Mouse (Mus musculus) liver, embryonic 11.5 days (tissue): ENCODE data around the gene Ubl3. TPM values are rescaled to one million over a fixed set of nuclear protein-coding genes. Genes with fewer than 3 reads are reported as not detected.

Source experiments
- ATAC-seq: fragments of 200-750 bp; cut with Nextera tagmentation; replicated peaks from 2 replicates; pipeline ENCODE4 v1.8.0; 2017; ENCODE audit warnings: moderate number of reproducible peaks, mild to moderate bottlenecking, moderate TSS enrichment, moderate library complexity; ENCODE audit not compliant: low FRiP score
- DNase-seq: peaks from one replicate; pipeline ENCODE4 v3.0.0-alpha.2; 2017; ENCODE audit warnings: low spot score
- H3K27ac ChIP-seq: fragments of 300-500 bp; sonication (generic); 2 replicates; pipeline ENCODE4 v1.5.1; 2014; ENCODE audit warnings: mild to moderate bottlenecking, low read depth, low read length, control low read depth
- H3K27me3 ChIP-seq: fragments of 300-500 bp; sonication (generic); replicated peaks from 2 replicates; pipeline ENCODE4 v1.6.1; 2014; ENCODE audit warnings: low read length, mixed read lengths; ENCODE audit not compliant: control insufficient read depth, insufficient read depth
- H3K36me3 ChIP-seq: fragments of 300-500 bp; sonication (generic); 2 replicates; pipeline ENCODE4 v1.6.1; 2014; ENCODE audit warnings: mild to moderate bottlenecking, low read length, moderate library complexity, mixed read lengths; ENCODE audit not compliant: control insufficient read depth, insufficient read depth
- H3K4me1 ChIP-seq: fragments of 300-500 bp; sonication (generic); replicated peaks from 2 replicates; pipeline ENCODE4 v1.6.1; 2014; ENCODE audit warnings: low read length, mixed read lengths; ENCODE audit not compliant: control insufficient read depth, insufficient read depth
- H3K4me2 ChIP-seq: fragments of 300-500 bp; sonication (generic); 2 replicates; pipeline ENCODE4 v1.6.1; 2014; ENCODE audit warnings: mild to moderate bottlenecking, control low read depth, moderate library complexity
- H3K4me3 ChIP-seq: fragments of 300-500 bp; sonication (generic); 2 replicates; pipeline ENCODE4 v1.5.1; 2014; ENCODE audit warnings: low read depth, low read length, control low read depth
- H3K9ac ChIP-seq: fragments of 300-500 bp; sonication (generic); 2 replicates; pipeline ENCODE4 v1.6.1; 2014; ENCODE audit warnings: low read depth, low read length, control low read depth
- H3K9me3 ChIP-seq: fragments of 300-500 bp; sonication (generic); 2 replicates; pipeline ENCODE4 v1.6.1; 2016; ENCODE audit warnings: low read length, inconsistent platforms, mixed read lengths; ENCODE audit not compliant: control insufficient read depth
- WGBS: fragments of 180-500 bp; shearing (Covaris S2); extraction: QIAGEN DNeasy Blood & Tissue Kit; methylation state at CpG from one replicate; pipeline ENCODE4 v1.1.7; 2014; 5-methylcytosine and 5-hydroxymethylcytosine counted together
- polyA plus RNA-seq: library from polyadenylated mRNA; unstranded; fragments of >200 nt; fragmentation: Nextera tagmentation; extraction: Ambion mirVana; gene quantifications from 2 replicates; pipeline ENCODE4 v1.2.1, GENCODE M21; 2014

The Ubl3 gene
- polyA plus RNA-seq, 1 experiment from 2014 or later: 43.1 TPM

- Histone ChIP-seq H3K4me1 (no peaks in the 10 kb centered on the region), H3K9me3 (no peaks in the 10 kb centered on the region), H3K36me3 (no peaks in the 10 kb centered on the region), H3K27me3 (no peaks in the 10 kb centered on the region), H3K9ac (no peak overlapping the region), H3K27ac (no peak overlapping the region), H3K4me3 (no peak overlapping the region), H3K4me2 (no peak overlapping the region)
- ATAC-seq (no peak), DNase-seq (no peak)
- WGBS: 78% methylated on average over 13 of the region's 13 CpGs
Measured at GRCm38 (mm10) chr5:148569444-148569843, 16.9 kb upstream of the Ubl3 start.

DNA sequence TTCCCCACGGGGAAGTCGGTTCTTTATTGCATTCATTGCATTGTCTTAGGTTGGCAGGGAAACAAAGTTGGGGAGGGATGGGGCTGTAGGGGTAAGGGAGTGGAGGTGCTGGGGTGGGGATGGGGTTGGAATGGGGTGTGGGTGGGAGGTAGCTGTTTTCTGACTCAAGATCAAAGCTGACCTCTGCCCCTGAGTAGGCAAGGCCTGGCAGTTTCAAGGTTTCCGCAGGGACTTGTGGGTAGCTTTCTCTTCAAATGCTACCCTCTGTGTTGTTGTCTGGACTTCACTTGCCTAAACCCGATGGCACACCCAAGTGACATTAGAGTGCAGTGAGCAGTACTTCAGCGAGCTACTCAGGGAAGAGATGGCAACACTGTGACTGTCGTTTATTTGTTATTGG is 13.0 kb upstream of the Ubl3 start:
- Histone ChIP-seq H3K4me3 (no peak overlapping the region), H3K27ac (no peak overlapping the region), H3K4me1 (no peaks in the 10 kb centered on the region), H3K9ac (no peak overlapping the region), H3K4me2 (no peak overlapping the region), H3K36me3 (no peaks in the 10 kb centered on the region), H3K9me3 (no peaks in the 10 kb centered on the region), H3K27me3 (no peaks in the 10 kb centered on the region)
- ATAC-seq (no peak), DNase-seq (no peak)
- WGBS: 57% methylated on average over 6 of the region's 6 CpGs

DNA sequence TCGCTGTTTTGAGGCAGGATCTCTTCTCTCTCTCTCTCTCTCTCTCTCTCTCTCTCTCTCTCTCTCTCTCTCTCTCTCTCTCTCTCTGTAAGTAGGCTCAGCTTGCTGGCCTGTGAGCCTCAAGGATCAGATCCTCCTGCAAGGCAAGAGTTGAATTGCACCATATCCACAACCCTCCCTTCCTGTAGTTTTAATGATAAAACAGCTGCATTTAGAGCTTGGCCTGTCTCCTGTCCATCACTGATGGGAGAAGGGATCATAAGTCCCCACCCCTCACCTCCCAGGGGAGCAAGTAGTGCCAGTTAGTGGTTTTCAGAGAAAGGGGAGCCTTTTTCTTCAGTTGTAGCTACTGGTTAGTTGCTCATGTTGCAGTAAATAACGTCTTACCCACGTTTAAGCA is 11.5 kb upstream of the Ubl3 start:
- no peak for ATAC-seq
- Histone ChIP-seq H3K36me3 (no peaks in the 10 kb centered on the region), H3K9me3 (no peaks in the 10 kb centered on the region), H3K27me3 (no peaks in the 10 kb centered on the region), H3K27ac (no peak overlapping the region), H3K9ac (no peak overlapping the region), H3K4me3 (no peak overlapping the region), H3K4me1 (no peaks in the 10 kb centered on the region), H3K4me2 (no peak overlapping the region)
- 71% methylated on average over 3 of the region's 3 CpGs for WGBS
- DNase-seq: no peak

DNA sequence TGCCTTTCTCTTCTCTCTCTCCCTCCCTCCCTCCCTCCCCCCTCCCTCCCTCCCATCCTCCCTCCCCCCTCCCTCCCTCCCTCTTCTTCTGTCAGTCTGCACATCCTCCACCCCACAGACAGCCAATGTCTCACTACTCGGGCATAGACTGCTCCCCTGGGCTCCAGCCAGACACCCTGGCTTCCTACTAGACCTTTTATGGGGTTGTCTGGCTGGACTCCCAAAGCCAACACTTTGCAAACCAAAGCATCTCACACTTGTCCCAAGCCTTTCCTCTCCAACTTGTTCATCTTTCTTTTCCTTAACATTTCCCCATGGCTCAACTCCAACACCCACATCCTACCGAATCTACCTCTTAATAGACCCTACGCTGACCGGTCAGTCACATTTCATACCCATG is 10.7 kb upstream of the Ubl3 start:
- H3K9me3 ChIP-seq: no peaks in the 10 kb centered on the region
- DNase-seq (no peak), ATAC-seq (no peak)
- H3K27ac ChIP-seq: no peak overlapping the region
- no peaks in the 10 kb centered on the region for H3K4me1 ChIP-seq
- H3K4me2 ChIP-seq: no peak overlapping the region
- 71% methylated on average over 4 of the region's 4 CpGs for WGBS
- H3K4me3 ChIP-seq: no peak overlapping the region
- no peaks in the 10 kb centered on the region for H3K36me3 ChIP-seq
- no peak overlapping the region for H3K9ac ChIP-seq
- H3K27me3 ChIP-seq: no peaks in the 10 kb centered on the region

- DNase-seq: no peak
- no peaks in the 10 kb centered on the region for H3K9me3 ChIP-seq
- no peaks in the 10 kb centered on the region for H3K36me3 ChIP-seq
- H3K27ac ChIP-seq: no peak overlapping the region
- no peak overlapping the region for H3K4me2 ChIP-seq
- H3K27me3 ChIP-seq: no peaks in the 10 kb centered on the region
- no peak overlapping the region for H3K4me3 ChIP-seq
- WGBS: 88% methylated on average over 8 of the region's 8 CpGs
- H3K9ac ChIP-seq: no peak overlapping the region
- ATAC-seq: no peak
- H3K4me1 ChIP-seq: no peaks in the 10 kb centered on the region
Measured at GRCm38 (mm10) chr5:148562235-148562634, 9.6 kb upstream of the Ubl3 start.

DNA sequence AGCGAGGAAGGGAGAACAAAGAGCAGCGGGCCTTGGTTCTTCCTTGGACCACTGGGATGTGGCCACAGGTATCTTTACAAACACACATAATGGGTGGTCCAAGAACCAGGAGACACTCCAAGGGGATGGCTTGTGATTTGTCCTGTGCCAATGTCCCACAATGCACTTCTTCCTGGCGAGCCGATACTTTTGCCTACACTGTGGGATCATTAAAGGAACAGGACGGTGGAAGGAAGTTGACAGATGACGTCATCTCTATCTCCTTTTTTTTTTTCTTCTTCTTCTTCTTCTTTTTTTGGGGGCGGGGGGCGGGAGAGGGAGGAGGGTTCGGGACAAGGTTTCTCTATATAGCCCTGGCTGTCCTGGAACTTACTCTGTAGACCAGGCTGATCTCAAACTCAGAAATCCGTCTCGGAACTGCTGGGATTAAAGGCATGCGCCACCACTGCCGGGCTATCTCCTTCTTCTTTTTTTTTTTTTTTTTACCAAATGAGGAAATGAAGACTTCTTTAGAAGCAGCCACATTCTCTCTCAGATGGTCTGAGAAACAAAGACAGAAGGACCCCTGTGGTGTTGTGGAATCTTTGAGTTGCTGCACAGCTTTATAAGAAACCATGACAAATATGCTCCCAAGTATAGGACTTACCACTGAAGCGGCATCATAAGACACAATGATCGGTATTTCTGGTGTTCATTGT is 6.8 kb upstream of the Ubl3 start:
- H3K4me3 ChIP-seq: no peak overlapping the region
- no peak overlapping the region for H3K4me2 ChIP-seq
- no peak overlapping the region for H3K9ac ChIP-seq
- no peak overlapping the region for H3K27ac ChIP-seq
- H3K9me3 ChIP-seq: no peaks in the 10 kb centered on the region
- DNase-seq (no peak), ATAC-seq (no peak)
- H3K36me3 ChIP-seq: no peaks in the 10 kb centered on the region
- peaks cover 3% of the 10 kb centered on the region; the same call in 1 of the 2 replicates for H3K27me3 ChIP-seq
- peaks cover 5% of the 10 kb centered on the region for H3K4me1 ChIP-seq
- 68% methylated on average over 15 of the region's 15 CpGs for WGBS

- WGBS: 93% methylated on average over 6 of the region's 6 CpGs
- no peak for DNase-seq
- H3K4me1 ChIP-seq: peaks cover 11% of the 10 kb centered on the region
- peaks cover 3% of the 10 kb centered on the region; the same call in 1 of the 2 replicates for H3K27me3 ChIP-seq
- no peak overlapping the region for H3K9ac ChIP-seq
- H3K36me3 ChIP-seq: no peaks in the 10 kb centered on the region
- no peaks in the 10 kb centered on the region for H3K9me3 ChIP-seq
- H3K4me2 ChIP-seq: no peak overlapping the region
- H3K27ac ChIP-seq: no peak overlapping the region
- H3K4me3 ChIP-seq: no peak overlapping the region
- no peak for ATAC-seq
Measured at GRCm38 (mm10) chr5:148558472-148558871, 5.9 kb upstream of the Ubl3 start.

DNA sequence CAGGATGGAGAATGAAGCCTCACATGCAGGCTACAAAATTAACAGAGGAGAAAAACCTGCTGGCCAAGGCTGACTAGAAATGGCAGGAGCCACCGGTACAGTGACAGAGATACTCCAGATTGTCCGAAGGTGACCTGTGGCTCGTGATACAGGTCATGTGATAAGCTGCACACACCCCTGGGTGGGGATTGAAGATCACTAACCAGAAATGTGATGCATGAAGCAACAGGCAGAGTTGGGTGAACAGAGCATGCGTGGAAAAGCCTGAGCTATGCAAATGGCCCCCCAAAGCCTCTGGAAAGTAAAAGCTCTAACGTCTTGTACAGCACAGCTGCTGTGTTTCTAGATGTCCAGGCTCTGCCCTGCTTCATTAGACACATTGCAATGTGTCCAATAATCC is 3.9 kb upstream of the Ubl3 start:
- no peak for DNase-seq
- no peak overlapping the region for H3K9ac ChIP-seq
- no peak overlapping the region for H3K4me3 ChIP-seq
- peaks cover 14% of the 10 kb centered on the region for H3K4me1 ChIP-seq
- H3K9me3 ChIP-seq: no peaks in the 10 kb centered on the region
- 76% methylated on average over 5 of the region's 5 CpGs for WGBS
- H3K36me3 ChIP-seq: no peaks in the 10 kb centered on the region
- H3K27ac ChIP-seq: no peak overlapping the region
- ATAC-seq: no peak
- peaks cover 3% of the 10 kb centered on the region; the same call in 1 of the 2 replicates for H3K27me3 ChIP-seq
- H3K4me2 ChIP-seq: no peak overlapping the region

DNA sequence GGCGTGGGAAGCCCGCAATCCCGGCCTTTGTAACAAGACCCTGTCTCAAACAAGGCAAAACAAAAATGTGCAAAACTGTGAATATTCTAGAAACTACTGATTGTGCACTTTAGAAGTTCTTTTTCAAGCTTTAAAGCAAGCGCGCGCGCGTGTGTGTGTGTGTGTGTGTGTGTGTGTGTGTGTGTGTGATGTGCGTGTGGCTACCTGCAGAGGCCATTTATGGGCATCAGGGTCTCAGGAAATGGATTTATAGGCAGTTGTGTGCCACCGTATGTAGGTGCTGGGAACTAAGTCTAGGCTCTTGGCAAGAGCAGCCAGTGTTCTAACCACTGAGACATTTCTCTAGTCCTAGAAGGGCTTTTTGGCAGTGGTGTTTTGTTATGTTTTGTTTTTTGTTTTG is 2.6 kb upstream of the Ubl3 start:
- peaks cover 3% of the 10 kb centered on the region; the same call in 1 of the 2 replicates for H3K27me3 ChIP-seq
- peaks cover 25% of the 10 kb centered on the region for H3K4me1 ChIP-seq
- DNase-seq: no peak
- peak overlapping the region; percentile 51 for H3K4me2 ChIP-seq
- no peak overlapping the region for H3K27ac ChIP-seq
- no peak for ATAC-seq
- no peak overlapping the region for H3K9ac ChIP-seq
- WGBS: 72% methylated on average over 10 of the region's 10 CpGs
- no peak overlapping the region for H3K4me3 ChIP-seq
- H3K36me3 ChIP-seq: no peaks in the 10 kb centered on the region
- no peaks in the 10 kb centered on the region for H3K9me3 ChIP-seq
